Mouse (Mus musculus) urinary bladder, adult 2 months (tissue): ENCODE measurements around the gene Fhod1. TPM values are rescaled to one million over a fixed set of nuclear protein-coding genes. Genes with fewer than 3 reads are reported as not detected.

Source experiments
- DNase-seq: peaks from one replicate; pipeline ENCODE4 v3.0.0; 2022; ENCODE audit warnings: low spot score
- polyA plus RNA-seq: library from polyadenylated mRNA; depleted of rRNA; stranded (reverse); fragments of >200 nt; gene quantifications from 2 replicates; pipeline ENCODE4 v1.2.3, GENCODE M21; 2012; rRNA removed

Gene Fhod1
- polyA plus RNA-seq, result 17.0 and 18.4 TPM in 2 replicates

- DNase-seq, result peak; percentile 78
Observed at GRCm38 (mm10) chr8:105347428-105348221, at the start of gene Fhod1. Gene Fhod1, minus strand, starts transcription at chr8:105347953.

- no peak for DNase-seq
Observed at GRCm38 (mm10) chr8:105393915-105394314, 46.2 kb upstream of the Fhod1 start.

- DNase-seq, result no peak
Observed at GRCm38 (mm10) chr8:105393089-105393787, 45.5 kb upstream of the Fhod1 start.

- DNase-seq, result no peak
Observed at GRCm38 (mm10) chr8:105389096-105389495, 41.3 kb upstream of the Fhod1 start.

GRCm38 (mm10) chr8:105387151-105387550 lies 39.4 kb upstream of the Fhod1 start:
- no peak for DNase-seq

- DNase-seq, result no peak
Observed at GRCm38 (mm10) chr8:105384070-105384469, 36.3 kb upstream of the Fhod1 start.

GRCm38 (mm10) chr8:105380308-105380707 lies 32.6 kb upstream of the Fhod1 start:
- DNase-seq, result no peak

GRCm38 (mm10) chr8:105378673-105379072 lies 30.9 kb upstream of the Fhod1 start:
- peak; percentile 49 for DNase-seq

- DNase-seq, result no peak
Observed at GRCm38 (mm10) chr8:105374513-105374966, 26.8 kb upstream of the Fhod1 start.

GRCm38 (mm10) chr8:105373032-105373431 lies 25.3 kb upstream of the Fhod1 start, which contains the start of gene Plekhg4:
Gene Plekhg4, plus strand, starts transcription at chr8:105373274.
- DNase-seq, result no peak

GRCm38 (mm10) chr8:105372473-105372872 lies 24.7 kb upstream of the Fhod1 start:
- no peak for DNase-seq

GRCm38 (mm10) chr8:105367107-105367506 lies 19.4 kb upstream of the Fhod1 start:
- no peak for DNase-seq

- no peak for DNase-seq
Observed at GRCm38 (mm10) chr8:105361751-105362702, 14.3 kb upstream of the Fhod1 start.

- DNase-seq, result no peak
Observed at GRCm38 (mm10) chr8:105359646-105360045, 11.9 kb upstream of the Fhod1 start.

- no peak for DNase-seq
Observed at GRCm38 (mm10) chr8:105359208-105359607, 11.5 kb upstream of the Fhod1 start.

GRCm38 (mm10) chr8:105356681-105357080 lies 8.9 kb upstream of the Fhod1 start:
- DNase-seq, result no peak

GRCm38 (mm10) chr8:105355179-105356024 lies 7.6 kb upstream of the Fhod1 start:
- no peak for DNase-seq

- DNase-seq, result no peak
Observed at GRCm38 (mm10) chr8:105354549-105354948, 6.8 kb upstream of the Fhod1 start.

GRCm38 (mm10) chr8:105353583-105354135 lies 5.9 kb upstream of the Fhod1 start:
- DNase-seq, result no peak

- DNase-seq, result no peak
Observed at GRCm38 (mm10) chr8:105350186-105350585, 2.4 kb upstream of the Fhod1 start.
